18 mouse cellular contexts compared by ENCODE assay signal in the genomic region with DNA sequence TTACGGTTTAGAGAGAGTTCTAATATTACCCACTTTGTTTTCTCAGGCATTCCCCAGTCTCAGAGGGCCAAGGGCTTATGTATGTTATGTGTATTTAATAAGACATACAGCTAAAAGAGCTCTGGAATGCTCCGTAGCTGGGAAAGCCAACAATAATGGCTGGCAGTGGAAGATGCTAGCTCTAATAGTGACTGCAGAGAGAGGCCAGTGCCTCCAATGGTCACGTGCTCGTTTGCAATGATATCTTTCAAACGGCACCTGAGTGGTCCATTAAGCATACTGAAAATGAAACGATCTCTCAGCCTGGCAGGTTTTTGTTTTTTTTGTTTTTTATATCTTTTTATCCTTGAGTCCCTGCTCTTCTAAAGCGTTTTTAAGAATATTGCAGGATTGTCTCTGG.
DNase-seq lines count a peak whose midpoint lies in the region; ATAC-seq lines count a peak whose summit lies in the region.
"Had no signal": no experiment of that assay in that cellular context is flagged by ENCODE, and none has a peak within 500 bp of the region (broad histone marks: within the 10 kb centered on the region; RNA-seq: fewer than 3 reads in every experiment).

No protein-coding gene starts in this region.

- WGBS in forebrain, embryonic 13.5 days, result 44% methylated on average over 7 of the region's 7 CpGs
- WGBS in forebrain, embryonic 16.5 days, result 42% methylated on average over 7 of the region's 7 CpGs
- WGBS in hindbrain, embryonic 11.5 days, result 61% methylated on average over 7 of the region's 7 CpGs
- WGBS in midbrain, embryonic 12.5 days, result 58% methylated on average over 7 of the region's 7 CpGs

- peak; percentile 14 for DNase-seq in hindbrain, embryonic 11.5 days (ENCODE audit: low spot score)
- peak; percentile 4 for DNase-seq in retina, embryonic 14.5 days (ENCODE audit: low spot score)
- DNase-seq in thymus, postnatal 25 days, result no peak
- DNase-seq in ovary, postnatal 10 days (ENCODE audit: low spot score), result no peak
- DNase-seq in urinary bladder, adult 2 months (ENCODE audit: low spot score), result no peak
- DNase-seq: B cell, adult 2 months; cerebellum, adult 11-12 months; heart, adult 11 months; kidney, adult 8-10 months; lung, postnatal 14 days; thymus, postnatal 36 days had no signal

- H3K27ac ChIP-seq in forebrain, embryonic 13.5 days, result peak overlapping the region; percentile 55; the same call in 1 of the 2 replicates
- no peak overlapping the region for H3K27ac ChIP-seq in forebrain, embryonic 16.5 days (ENCODE audit: low read length)
- peak overlapping the region; percentile 48; the same call in 1 of the 2 replicates for H3K27ac ChIP-seq in hindbrain, embryonic 11.5 days (ENCODE audit: low read depth, low read length)
- peak overlapping the region; percentile 65 for H3K27ac ChIP-seq in midbrain, embryonic 12.5 days (replicated peaks)
- H3K27ac ChIP-seq: heart, embryonic 15.5 days; liver, embryonic 14.5 days had no signal

- no peak overlapping the region for H3K4me2 ChIP-seq in forebrain, embryonic 13.5 days
- H3K4me2 ChIP-seq in forebrain, embryonic 16.5 days (ENCODE audit: low read length), result no peak overlapping the region
- no peak overlapping the region for H3K4me2 ChIP-seq in hindbrain, embryonic 11.5 days (replicated peaks; ENCODE audit: low read depth, low read length)
- H3K4me2 ChIP-seq in midbrain, embryonic 12.5 days (replicated peaks), result no peak overlapping the region
- H3K4me2 ChIP-seq: heart, embryonic 15.5 days had no signal

- no peaks in the 10 kb centered on the region for H3K27me3 ChIP-seq in forebrain, embryonic 13.5 days
- no peaks in the 10 kb centered on the region for H3K27me3 ChIP-seq in forebrain, embryonic 16.5 days (replicated peaks; ENCODE audit: control insufficient read depth, insufficient read depth, low read length)
- no peaks in the 10 kb centered on the region for H3K27me3 ChIP-seq in hindbrain, embryonic 11.5 days (ENCODE audit: control insufficient read depth, insufficient read depth, low read length)
- H3K27me3 ChIP-seq in midbrain, embryonic 12.5 days, result no peaks in the 10 kb centered on the region
- H3K27me3 ChIP-seq: heart, embryonic 15.5 days; Patski had no signal

- no peak overlapping the region for H3K4me3 ChIP-seq in forebrain, embryonic 13.5 days
- H3K4me3 ChIP-seq in forebrain, embryonic 16.5 days (replicated peaks; ENCODE audit: low read length), result no peak overlapping the region
- no peak overlapping the region for H3K4me3 ChIP-seq in hindbrain, embryonic 11.5 days (ENCODE audit: low read depth, low read length)
- no peak overlapping the region for H3K4me3 ChIP-seq in midbrain, embryonic 12.5 days
- H3K4me3 ChIP-seq: erythroblast, embryonic 14.5 days; heart, embryonic 15.5 days had no signal

- H3K4me1 ChIP-seq in forebrain, embryonic 13.5 days, result peaks cover 14% of the 10 kb centered on the region
- H3K4me1 ChIP-seq in forebrain, embryonic 16.5 days (replicated peaks; ENCODE audit: control insufficient read depth, insufficient read depth, low read length), result peaks cover 11% of the 10 kb centered on the region
- H3K4me1 ChIP-seq in hindbrain, embryonic 11.5 days (replicated peaks; ENCODE audit: control insufficient read depth, insufficient read depth, low read length), result peaks cover 3% of the 10 kb centered on the region; the same call in 1 of the 2 replicates
- H3K4me1 ChIP-seq in midbrain, embryonic 12.5 days, result peaks cover 13% of the 10 kb centered on the region
- H3K4me1 ChIP-seq: heart, embryonic 15.5 days had no signal

- H3K36me3 ChIP-seq in forebrain, embryonic 13.5 days (ENCODE audit: poor library complexity, severe bottlenecking), result no peaks in the 10 kb centered on the region
- H3K36me3 ChIP-seq in forebrain, embryonic 16.5 days (ENCODE audit: control insufficient read depth, insufficient read depth), result no peaks in the 10 kb centered on the region
- no peaks in the 10 kb centered on the region for H3K36me3 ChIP-seq in hindbrain, embryonic 11.5 days (ENCODE audit: control insufficient read depth, insufficient read depth, low read length)
- no peaks in the 10 kb centered on the region for H3K36me3 ChIP-seq in midbrain, embryonic 12.5 days
- H3K36me3 ChIP-seq: heart, embryonic 15.5 days had no signal

- H3K9ac ChIP-seq in forebrain, embryonic 13.5 days, result no peak overlapping the region
- H3K9ac ChIP-seq in forebrain, embryonic 16.5 days (replicated peaks; ENCODE audit: low read depth, low read length), result no peak overlapping the region; the same call in 1 of the 2 replicates
- H3K9ac ChIP-seq in hindbrain, embryonic 11.5 days (ENCODE audit: low read depth, low read length), result no peak overlapping the region
- no peak overlapping the region for H3K9ac ChIP-seq in midbrain, embryonic 12.5 days (replicated peaks)
- H3K9ac ChIP-seq: heart, embryonic 15.5 days; liver, embryonic 14.5 days had no signal

- ATAC-seq in forebrain, embryonic 13.5 days, result no peak
- no peak for ATAC-seq in forebrain, embryonic 16.5 days
- no peak for ATAC-seq in hindbrain, embryonic 11.5 days (ENCODE audit: low FRiP score)
- no peak for ATAC-seq in midbrain, embryonic 12.5 days (ENCODE audit: low FRiP score, low read depth)
- ATAC-seq: Patski had no signal

- H3K9me3 ChIP-seq in forebrain, embryonic 13.5 days (replicated peaks), result no peaks in the 10 kb centered on the region
- H3K9me3 ChIP-seq in forebrain, embryonic 16.5 days (ENCODE audit: control insufficient read depth, low read length), result no peaks in the 10 kb centered on the region
- H3K9me3 ChIP-seq in hindbrain, embryonic 11.5 days (ENCODE audit: control insufficient read depth, low read length), result no peaks in the 10 kb centered on the region
- no peaks in the 10 kb centered on the region for H3K9me3 ChIP-seq in midbrain, embryonic 12.5 days
- H3K9me3 ChIP-seq: heart, embryonic 15.5 days had no signal

Comparison
In these comparisons a context has a peak if more than half of its experiments do, and no peak if none do; other contexts are left out.
1. DNase-seq: peak in hindbrain, embryonic 11.5 days (single experiment) and retina, embryonic 14.5 days (single experiment); none in thymus, postnatal 25 days (single experiment), ovary, postnatal 10 days (single experiment) and urinary bladder, adult 2 months (single experiment).